Mouse (Mus musculus) midbrain, embryonic 10.5 days (tissue): ENCODE data around the gene Pitpna. TPM values are rescaled to one million over a fixed set of nuclear protein-coding genes. Genes with fewer than 3 reads are reported as not detected.

ENCODE experiments used
- DNase-seq: peaks from one replicate; pipeline ENCODE4 v3.0.0-alpha.2; 2017; ENCODE audit warnings: low spot score
- H3K27ac ChIP-seq: fragments of 300-500 bp; sonication (generic); replicated peaks from 2 replicates; pipeline ENCODE4 v1.5.1; 2016; ENCODE audit warnings: mild to moderate bottlenecking
- H3K27me3 ChIP-seq: fragments of 300-500 bp; sonication (generic); 2 replicates; pipeline ENCODE4 v1.6.1; 2016; ENCODE audit warnings: low read depth, mild to moderate bottlenecking; ENCODE audit not compliant: poor library complexity, severe bottlenecking
- H3K36me3 ChIP-seq: fragments of 300-500 bp; sonication (generic); 2 replicates; pipeline ENCODE4 v1.6.1; 2016; ENCODE audit warnings: mild to moderate bottlenecking, moderate library complexity
- H3K4me1 ChIP-seq: fragments of 300-500 bp; sonication (generic); 2 replicates; pipeline ENCODE4 v1.6.1; 2016
- H3K4me3 ChIP-seq: fragments of 300-500 bp; sonication (generic); 2 replicates; pipeline ENCODE4 v1.5.1; 2016; ENCODE audit warnings: mild to moderate bottlenecking, moderate library complexity
- H3K9me3 ChIP-seq: fragments of 300-500 bp; sonication (generic); replicated peaks from 2 replicates; pipeline ENCODE4 v1.6.1; 2016; ENCODE audit warnings: mild to moderate bottlenecking
- WGBS: fragments of 180-500 bp; shearing (Covaris S2); methylation state at CpG from one replicate; pipeline ENCODE4 v1.1.7; 2016; 5-methylcytosine and 5-hydroxymethylcytosine counted together
- polyA plus RNA-seq: library from polyadenylated mRNA; unstranded; fragments of >200 nt; fragmentation: Nextera tagmentation; extraction: Ambion mirVana; gene quantifications from 2 replicates; pipeline ENCODE4 v1.2.1, GENCODE M21; 2016

Pitpna gene
- polyA plus RNA-seq, 1 experiment from 2014 or later: 65.5 TPM

DNA sequence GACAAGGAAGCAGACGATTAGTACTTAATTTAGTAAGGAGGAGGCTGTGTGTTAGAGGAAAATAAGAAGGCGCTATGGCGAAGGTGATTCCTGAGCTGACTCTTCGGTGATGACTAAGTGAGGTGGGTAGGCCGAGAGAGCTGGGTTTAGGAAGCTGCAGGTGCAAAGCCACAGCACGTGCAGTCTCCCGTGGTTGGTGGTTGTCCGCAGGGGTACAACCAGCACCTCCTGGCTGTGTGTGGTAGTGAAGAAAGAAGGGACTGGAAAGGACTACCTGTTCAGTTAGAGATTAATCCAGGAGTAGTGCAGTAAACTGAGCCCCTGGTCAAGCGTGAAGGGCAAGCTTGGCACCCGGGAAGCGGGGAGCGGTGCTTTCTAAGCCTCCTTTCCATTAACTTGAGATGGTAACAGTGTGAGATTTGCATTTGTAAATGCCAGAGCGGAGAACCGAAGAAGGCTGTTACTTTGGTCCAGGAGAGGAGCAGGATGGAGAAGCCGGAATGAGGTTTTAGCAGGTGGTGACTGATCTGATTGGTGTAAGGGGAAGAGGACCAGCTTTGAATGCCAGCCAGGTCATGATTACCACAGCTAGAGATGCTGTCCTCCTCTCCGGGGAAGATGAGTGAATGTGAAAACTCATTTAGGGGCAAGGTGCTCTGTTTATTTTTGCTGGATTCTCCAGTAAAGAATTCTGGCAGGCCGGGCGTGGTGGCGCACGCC is 64.5 kb downstream of the Pitpna start:
- H3K4me3 ChIP-seq: peak overlapping the region; percentile 79
- WGBS: 21% methylated on average over 20 of the region's 20 CpGs
- no peak for DNase-seq
- no peaks in the 10 kb centered on the region for H3K9me3 ChIP-seq
- peaks cover 71% of the 10 kb centered on the region for H3K4me1 ChIP-seq
- H3K27ac ChIP-seq: peak overlapping the region; percentile 88
- peaks cover 66% of the 10 kb centered on the region for H3K27me3 ChIP-seq
- no peaks in the 10 kb centered on the region for H3K36me3 ChIP-seq

DNA sequence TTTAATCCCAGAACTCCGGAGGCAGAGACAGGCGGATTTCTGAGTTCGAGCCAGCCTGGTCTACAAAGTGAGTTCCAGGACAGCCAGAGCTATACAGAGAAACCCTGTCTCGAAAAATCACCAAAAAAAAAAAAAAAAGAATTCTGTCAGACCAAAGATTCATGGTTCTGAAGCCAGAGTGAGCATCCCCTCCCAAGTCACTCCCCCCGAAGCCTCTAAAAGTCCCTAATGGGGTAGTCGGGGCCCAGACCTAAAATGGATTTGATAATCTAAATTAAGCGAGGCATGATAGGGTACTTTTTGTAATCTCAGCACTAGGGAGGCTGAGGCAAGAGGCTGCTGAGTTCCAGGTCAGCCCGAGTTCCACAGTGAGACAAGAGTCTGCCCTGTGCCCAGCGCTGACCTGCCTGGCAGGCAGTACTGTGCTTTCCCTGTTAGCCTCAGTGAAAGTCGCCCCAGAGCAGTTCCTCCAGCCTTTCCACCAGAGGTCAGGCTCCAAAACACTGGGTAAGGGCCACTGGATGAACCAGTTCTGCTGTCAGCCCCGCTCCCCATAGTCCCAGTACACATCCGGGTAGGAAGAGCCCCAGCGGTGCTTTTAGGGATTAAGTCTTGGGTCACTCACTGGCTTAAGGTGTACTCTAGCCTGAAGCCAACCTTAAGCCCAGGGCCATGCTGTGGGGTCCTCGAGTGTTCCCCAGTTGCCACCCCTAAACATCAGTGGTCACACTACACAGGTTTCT is 65.2 kb downstream of the Pitpna start:
- H3K36me3 ChIP-seq: no peaks in the 10 kb centered on the region
- peaks cover 73% of the 10 kb centered on the region for H3K27me3 ChIP-seq
- no peaks in the 10 kb centered on the region for H3K9me3 ChIP-seq
- 0 out of 2 replicates have a peak overlapping the region, but pooled peaks have one; percentile 70 for H3K27ac ChIP-seq
- peaks cover 71% of the 10 kb centered on the region for H3K4me1 ChIP-seq
- peak; percentile 42 for DNase-seq
- WGBS: 28% methylated on average over 14 of the region's 14 CpGs
- peak overlapping the region; percentile 70 for H3K4me3 ChIP-seq

DNA sequence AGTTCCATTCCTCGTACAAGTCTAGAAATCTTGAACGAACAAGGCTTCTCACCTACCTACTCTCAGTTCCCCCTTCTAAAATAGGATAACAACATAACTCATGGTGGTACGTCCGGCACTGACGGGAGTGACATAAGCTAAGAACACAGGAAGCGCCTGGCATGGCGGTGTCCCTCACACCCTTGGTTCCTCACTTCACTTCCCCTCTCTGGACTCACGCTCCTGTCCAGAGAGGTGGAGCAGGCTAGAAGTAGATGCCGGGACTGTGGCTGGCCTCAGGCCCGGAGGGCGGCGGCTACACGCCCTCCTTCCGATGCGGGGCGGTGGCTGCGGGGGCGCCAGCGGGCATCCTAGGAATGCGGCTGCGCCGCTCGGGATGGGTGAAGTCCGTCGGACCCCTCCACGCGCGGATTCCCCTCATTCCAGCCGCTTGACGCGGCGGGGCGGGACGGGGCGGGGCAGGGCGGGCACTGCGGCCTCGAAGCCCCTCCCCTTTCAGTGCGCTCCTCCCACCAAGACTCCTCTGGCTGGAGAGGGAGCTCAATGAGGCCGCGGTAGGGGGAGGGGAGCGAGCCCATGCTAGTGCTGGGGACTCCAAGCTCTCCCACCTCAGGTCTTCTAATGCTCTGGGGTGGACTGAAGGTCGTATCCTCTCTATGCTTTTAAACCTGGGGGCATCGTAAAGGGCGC is 66.0 kb downstream of the Pitpna start:
- peak; percentile 89 for DNase-seq
- Histone ChIP-seq H3K36me3 (no peaks in the 10 kb centered on the region), H3K4me1 (peaks cover 71% of the 10 kb centered on the region), H3K4me3 (peak overlapping the region; percentile 70), H3K9me3 (no peaks in the 10 kb centered on the region), H3K27me3 (peaks cover 77% of the 10 kb centered on the region), H3K27ac (peak overlapping the region; percentile 70)
- 2% methylated on average over 45 of the region's 45 CpGs for WGBS

DNA sequence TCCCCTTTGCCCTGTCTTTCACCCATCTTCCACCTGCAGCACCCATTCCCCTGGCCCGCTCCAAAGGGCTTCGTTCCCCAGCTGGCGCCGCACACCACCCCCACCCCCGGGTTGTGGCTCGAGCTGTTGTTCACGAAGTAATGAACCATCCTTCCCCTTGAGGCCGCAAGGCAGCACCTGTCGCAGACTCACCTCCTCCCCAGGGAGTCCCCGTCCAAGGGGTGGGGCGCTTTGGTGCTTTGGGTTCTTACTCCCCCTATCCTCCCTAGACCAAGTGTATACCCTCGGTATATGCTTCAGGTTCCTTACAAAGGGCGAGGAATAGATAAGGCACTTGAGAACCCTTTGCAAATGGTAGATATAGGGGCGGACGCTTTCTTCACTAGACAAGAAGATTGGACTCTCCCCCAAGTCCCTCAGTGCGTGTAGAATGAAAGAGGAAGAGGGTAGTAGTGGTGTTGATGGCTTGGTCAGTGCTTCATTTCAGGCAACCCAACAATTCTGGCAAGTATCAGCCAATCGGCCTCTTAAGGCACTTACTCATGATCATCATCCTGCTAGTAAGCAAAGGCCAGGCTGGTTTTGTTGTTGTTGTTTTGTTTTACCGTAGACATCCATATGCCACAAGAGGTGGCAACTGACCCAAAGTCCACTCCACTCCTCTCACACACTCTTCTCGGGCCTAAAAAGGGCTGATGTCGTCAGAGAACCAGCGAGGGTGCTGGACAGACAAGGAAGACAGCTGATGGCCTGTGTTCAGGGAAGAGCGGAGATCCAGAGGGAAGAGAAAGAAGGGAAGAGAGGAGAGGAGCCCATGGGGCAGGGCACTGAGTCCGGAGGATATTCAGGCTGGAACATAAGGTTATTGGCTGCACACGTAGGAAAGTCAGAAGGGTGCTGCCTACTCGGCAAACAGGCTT is 66.8 kb downstream of the Pitpna start:
- H3K36me3 ChIP-seq: peaks cover 4% of the 10 kb centered on the region; the same call in 1 of the 2 replicates
- peaks cover 68% of the 10 kb centered on the region for H3K4me1 ChIP-seq
- H3K9me3 ChIP-seq: no peaks in the 10 kb centered on the region
- H3K27me3 ChIP-seq: peaks cover 77% of the 10 kb centered on the region
- WGBS: 37% methylated on average over 25 of the region's 25 CpGs
- H3K4me3 ChIP-seq: peak overlapping the region; percentile 70
- H3K27ac ChIP-seq: peak overlapping the region; percentile 70
- no peak for DNase-seq

DNA sequence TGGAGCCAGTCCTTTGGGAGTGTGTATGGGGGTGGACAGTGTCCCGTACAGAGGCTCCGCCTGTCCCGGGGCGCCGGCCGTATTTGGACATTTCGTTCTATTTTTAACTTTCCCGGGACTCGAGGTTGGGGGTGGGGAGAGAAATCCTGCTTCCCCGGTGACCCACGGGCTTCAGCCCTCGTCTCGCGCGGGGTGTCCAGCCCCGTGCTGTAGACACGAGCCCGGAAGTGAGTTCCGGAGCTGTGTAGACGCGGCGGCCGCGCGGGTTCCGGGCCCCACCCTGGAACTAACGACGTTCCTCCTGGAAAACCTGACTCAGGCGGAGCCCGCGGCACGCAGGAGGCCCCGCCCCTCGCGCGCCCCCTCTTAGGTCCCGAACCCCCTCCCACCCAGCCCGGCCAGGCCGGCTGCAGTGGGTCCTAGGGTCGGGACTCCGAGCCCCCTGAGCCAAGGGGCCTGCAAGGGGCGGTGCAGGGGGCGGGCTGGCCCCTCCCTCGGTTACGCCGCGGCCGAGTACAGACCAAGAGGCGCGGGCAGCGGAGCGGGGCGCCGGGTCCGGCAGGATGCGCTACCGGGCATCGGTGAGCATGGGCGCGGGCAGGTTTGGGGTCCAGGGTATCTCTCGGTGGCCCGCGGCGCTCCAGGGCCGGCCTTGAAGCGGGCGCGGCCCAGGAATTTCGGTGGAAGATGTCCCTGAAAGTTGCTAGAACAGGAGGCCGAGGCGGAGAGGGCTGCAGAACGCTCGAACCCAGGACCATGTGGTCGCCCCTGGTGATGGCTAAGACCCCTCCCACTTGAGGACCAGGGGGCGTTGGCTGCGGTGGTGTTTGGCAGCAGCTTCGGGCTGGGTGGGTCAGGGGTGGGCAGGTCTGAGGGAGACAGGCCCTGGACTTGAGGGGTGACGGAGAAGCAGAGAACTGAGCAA is 68.0 kb downstream of the Pitpna start:
- H3K36me3 ChIP-seq: peaks cover 13% of the 10 kb centered on the region
- peak overlapping the region; percentile 83 for H3K27ac ChIP-seq
- peak overlapping the region; percentile 70 for H3K4me3 ChIP-seq
- peak; percentile 63 for DNase-seq
- no peaks in the 10 kb centered on the region for H3K9me3 ChIP-seq
- H3K4me1 ChIP-seq: peaks cover 60% of the 10 kb centered on the region
- 2% methylated on average over 78 of the region's 78 CpGs for WGBS
- H3K27me3 ChIP-seq: peaks cover 70% of the 10 kb centered on the region

DNA sequence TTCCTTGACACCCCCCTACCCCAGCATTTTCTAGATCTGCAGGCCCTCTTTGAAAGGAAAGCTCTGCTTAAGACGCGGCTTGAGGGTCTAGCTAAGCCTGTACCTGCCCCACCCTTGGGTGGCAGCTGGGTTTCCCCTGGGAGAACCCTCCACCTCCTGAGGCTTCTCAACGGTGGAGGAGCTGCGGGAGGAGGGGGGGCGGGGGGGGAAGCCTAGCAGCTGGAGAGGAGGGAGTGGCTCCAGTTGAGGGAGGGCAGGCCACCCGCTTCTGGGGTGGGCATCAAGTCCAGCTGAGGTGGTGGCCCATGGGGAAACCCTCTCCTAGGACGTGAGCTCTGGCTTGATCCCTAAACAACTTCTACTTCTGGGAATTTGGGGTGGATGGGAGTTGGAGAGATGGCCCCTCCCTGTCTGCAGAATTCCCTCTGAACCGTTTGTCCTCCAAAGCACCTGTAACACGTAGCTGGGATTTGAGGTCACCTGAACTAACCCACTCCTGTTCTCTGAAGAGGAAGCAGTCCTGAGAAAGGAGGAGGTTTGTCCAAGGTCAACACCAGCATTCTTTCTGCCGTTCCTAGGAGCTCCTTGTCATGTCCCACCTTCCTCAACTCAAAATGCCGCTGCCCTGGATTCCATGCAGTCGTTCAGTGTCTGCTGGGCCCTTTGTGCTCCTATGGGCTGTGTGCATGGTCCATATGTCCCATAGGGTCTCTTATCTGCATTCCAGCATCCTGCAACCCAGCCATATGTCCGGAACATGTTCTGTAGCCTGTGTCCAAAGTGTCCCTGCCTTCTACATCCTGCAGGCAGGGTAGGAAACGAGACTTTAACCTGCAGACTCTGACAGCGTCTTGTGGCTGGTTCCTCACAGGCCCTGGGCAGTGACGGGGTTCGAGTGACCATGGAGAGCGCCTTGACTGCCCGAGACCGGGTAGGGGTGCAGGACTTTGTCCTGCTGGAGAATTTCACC is 69.0 kb downstream of the Pitpna start:
- 62% methylated on average over 19 of the region's 20 CpGs for WGBS
- Histone ChIP-seq H3K9me3 (no peaks in the 10 kb centered on the region), H3K4me1 (peaks cover 50% of the 10 kb centered on the region), H3K4me3 (peak overlapping the region; percentile 70), H3K36me3 (peaks cover 23% of the 10 kb centered on the region), H3K27me3 (peaks cover 66% of the 10 kb centered on the region), H3K27ac (peak overlapping the region; percentile 83)
- no peak for DNase-seq

DNA sequence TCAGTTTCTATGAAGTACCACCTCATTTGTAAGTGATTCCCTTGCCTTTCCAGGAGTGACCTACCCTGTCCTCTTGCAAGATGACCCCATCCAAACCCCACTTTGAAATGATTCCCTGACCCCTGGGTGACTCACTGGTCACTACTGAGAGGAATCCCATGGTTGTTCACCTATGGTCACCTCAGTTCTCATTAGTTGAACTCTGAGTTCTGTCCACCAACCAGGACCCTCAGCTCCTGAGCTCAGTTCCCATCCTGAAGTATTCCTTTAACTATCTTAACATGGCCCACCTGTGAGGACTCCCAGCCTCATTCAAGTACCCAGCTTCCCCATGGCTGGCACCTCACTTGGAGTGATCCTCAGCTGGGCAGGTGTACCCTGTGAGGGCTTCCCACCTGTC is 69.9 kb downstream of the Pitpna start:
- DNase-seq: no peak
- Histone ChIP-seq H3K27ac (no peak overlapping the region), H3K36me3 (peaks cover 30% of the 10 kb centered on the region), H3K4me1 (peaks cover 42% of the 10 kb centered on the region), H3K4me3 (no peak overlapping the region), H3K27me3 (peaks cover 57% of the 10 kb centered on the region), H3K9me3 (no peaks in the 10 kb centered on the region)

DNA sequence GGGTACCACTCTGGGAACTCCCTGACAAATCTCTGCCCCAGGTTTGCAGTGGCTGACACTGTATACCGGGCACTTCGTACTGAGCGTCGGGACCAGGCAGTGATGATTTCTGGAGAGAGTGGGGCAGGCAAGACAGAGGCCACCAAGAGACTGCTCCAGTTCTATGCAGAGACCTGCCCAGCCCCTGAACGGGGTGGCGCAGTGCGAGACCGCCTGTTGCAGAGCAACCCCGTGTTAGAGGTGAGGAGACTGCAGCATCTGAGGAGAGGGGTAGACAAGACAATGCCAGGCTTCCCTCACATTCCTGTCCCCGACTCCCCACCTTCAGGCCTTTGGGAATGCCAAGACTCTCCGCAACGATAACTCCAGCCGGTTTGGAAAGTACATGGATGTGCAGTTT is 70.4 kb downstream of the Pitpna start:
- peaks cover 52% of the 10 kb centered on the region for H3K27me3 ChIP-seq
- peaks cover 38% of the 10 kb centered on the region for H3K4me1 ChIP-seq
- peaks cover 30% of the 10 kb centered on the region for H3K36me3 ChIP-seq
- WGBS: 94% methylated on average over 13 of the region's 13 CpGs
- no peak for DNase-seq
- H3K9me3 ChIP-seq: no peaks in the 10 kb centered on the region
- H3K27ac ChIP-seq: no peak overlapping the region
- no peak overlapping the region for H3K4me3 ChIP-seq

DNA sequence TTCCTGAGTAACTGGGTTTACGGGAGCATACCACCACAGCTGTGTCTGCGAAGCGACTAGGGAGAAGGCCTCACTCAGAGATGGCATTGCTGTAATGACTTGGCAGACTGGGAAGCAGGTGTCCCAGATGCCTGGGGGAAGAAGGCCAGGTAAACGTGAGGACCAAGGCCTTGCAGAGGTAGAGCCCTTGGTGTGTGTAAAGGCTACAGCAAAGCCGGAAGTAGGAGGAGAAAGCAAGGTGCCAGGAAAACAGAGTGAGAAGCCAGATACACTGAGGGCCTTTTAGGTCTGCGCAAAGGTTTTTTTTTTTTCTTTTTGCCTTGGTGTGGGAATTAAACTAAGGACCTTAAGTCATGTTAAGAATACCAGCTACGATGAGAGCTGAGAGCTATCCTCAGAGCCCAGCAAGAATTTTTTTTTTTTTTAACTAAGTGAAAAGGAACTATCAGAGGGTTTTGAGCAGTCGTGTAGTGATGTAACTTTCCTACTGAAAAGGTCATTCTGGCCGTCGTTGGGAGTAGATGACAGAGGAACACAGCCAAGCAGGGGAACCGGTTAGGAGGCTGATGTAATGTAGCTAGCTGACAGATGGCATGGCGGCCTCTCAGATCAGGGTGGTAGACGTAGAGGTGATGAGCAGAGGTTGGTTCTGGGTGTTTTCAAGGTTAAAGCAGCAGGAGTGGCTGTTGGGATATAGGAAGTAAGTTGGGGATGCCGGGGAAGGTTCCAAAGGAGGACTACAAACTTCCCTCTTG is 71.3 kb downstream of the Pitpna start:
- peaks cover 29% of the 10 kb centered on the region for H3K4me1 ChIP-seq
- H3K27ac ChIP-seq: no peak overlapping the region
- 88% methylated on average over 14 of the region's 14 CpGs for WGBS
- no peak overlapping the region for H3K4me3 ChIP-seq
- no peak for DNase-seq
- H3K9me3 ChIP-seq: no peaks in the 10 kb centered on the region
- H3K36me3 ChIP-seq: peaks cover 30% of the 10 kb centered on the region
- H3K27me3 ChIP-seq: peaks cover 44% of the 10 kb centered on the region

DNA sequence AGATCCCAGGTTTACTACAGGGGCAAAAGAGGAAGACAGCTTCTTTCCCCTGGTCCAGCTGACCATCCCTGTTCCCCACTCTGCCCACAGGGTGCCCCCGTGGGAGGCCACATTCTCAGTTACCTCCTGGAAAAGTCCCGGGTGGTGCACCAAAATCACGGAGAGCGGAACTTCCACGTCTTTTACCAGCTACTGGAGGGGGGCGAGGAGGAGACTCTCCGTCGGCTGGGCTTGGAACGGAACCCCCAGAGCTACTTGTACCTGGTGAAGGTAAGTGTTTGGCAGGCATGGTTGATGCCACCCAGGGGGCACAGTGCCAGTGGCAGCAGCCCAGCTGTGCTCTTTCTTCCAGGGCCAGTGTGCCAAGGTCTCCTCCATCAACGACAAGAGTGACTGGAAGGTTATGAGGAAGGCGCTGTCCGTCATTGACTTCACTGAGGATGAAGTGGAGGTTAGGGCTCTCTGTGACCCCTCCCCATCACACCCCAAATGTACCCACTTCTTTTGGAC is 72.2 kb downstream of the Pitpna start:
- H3K27ac ChIP-seq: no peak overlapping the region
- no peaks in the 10 kb centered on the region for H3K9me3 ChIP-seq
- peaks cover 20% of the 10 kb centered on the region for H3K4me1 ChIP-seq
- H3K4me3 ChIP-seq: no peak overlapping the region
- WGBS: 94% methylated on average over 12 of the region's 12 CpGs
- DNase-seq: no peak
- peaks cover 34% of the 10 kb centered on the region for H3K27me3 ChIP-seq
- H3K36me3 ChIP-seq: peaks cover 31% of the 10 kb centered on the region
